Mouse (Mus musculus): ENCODE results near the gene Nhp2. TPM values are rescaled to one million over a fixed set of nuclear protein-coding genes. Genes with fewer than 3 reads are reported as not detected.

Gene Nhp2
- total RNA-seq (2015; ENCODE audit: low replicate concordance) (7.5 and 27.6 TPM in 2 replicates), total RNA-seq (2017; ENCODE audit: low replicate concordance) (19.2 and 23.3 TPM in 2 replicates)

- peak; percentile 77 for ATAC-seq (replicated peaks; ENCODE audit: low FRiP score, poor library complexity, severe bottlenecking)
Observed at GRCm38 (mm10) chr11:51619409-51620060, at the start of gene Nhp2. Nhp2 (plus strand) TSS chr11:51619735.

DNA sequence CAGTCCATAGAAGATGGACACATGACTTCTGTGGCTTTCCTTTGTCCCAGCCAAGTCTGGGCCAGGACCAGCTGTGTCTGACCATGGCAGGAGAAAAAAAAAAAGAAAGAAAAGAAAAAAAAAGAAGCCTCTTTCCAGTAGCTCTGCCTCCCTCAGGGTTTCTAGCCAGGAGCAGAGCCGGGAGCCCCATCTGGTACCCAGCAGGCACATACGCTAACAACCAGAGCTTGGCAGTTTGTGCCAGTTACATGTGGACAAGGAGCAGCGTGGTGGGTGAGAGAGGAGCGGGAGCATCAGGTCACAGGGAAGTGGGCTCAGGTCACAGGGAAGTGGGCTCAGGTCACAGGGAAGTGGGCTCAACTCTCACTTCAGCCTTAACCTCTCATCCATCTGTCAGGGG is 43.1 kb upstream of the Nhp2 start:
- no peak for ATAC-seq (replicated peaks; ENCODE audit: low FRiP score, poor library complexity, severe bottlenecking)

DNA sequence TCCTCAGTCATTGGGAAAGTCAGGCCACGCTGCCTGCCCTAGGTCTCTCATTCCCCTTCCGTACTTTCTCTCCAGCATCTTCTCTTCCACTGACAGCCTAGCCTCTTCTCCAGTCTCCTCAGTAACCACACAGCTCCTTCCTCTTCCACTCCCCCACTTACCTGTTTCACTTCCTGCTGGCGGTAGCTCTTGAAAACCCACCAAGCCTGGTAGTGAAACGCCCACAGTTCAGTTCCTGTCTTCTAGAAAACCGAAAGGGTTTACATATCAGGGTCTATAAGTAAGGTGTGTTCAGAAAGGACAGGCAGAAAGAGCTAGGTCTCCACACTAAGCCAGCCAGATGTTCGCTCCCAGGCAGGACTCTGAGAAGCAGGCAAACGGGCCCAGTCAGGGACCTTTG is 41.9 kb upstream of the Nhp2 start:
- no peak for ATAC-seq (replicated peaks; ENCODE audit: low FRiP score, poor library complexity, severe bottlenecking)

DNA sequence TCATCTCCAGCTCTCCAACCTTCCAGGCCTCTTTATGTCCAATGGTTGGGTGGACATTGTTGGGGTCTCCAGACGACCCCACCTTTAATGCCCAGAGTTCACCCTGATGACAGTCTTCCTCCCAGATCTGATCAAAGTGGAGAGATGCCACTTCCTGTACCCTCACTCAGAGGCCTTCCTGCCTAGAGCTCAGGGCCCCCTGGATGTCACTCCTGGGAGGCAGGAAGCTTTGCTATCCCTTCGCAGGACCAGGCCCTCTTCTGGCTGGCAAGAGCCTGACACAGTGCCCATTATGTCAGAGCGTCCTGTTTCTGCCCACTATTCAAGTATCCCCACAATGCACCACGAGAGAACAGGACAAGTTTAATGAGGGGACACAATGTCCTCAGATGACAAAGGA is 40.5 kb upstream of the Nhp2 start:
- no peak for ATAC-seq (replicated peaks; ENCODE audit: low FRiP score, poor library complexity, severe bottlenecking)

DNA sequence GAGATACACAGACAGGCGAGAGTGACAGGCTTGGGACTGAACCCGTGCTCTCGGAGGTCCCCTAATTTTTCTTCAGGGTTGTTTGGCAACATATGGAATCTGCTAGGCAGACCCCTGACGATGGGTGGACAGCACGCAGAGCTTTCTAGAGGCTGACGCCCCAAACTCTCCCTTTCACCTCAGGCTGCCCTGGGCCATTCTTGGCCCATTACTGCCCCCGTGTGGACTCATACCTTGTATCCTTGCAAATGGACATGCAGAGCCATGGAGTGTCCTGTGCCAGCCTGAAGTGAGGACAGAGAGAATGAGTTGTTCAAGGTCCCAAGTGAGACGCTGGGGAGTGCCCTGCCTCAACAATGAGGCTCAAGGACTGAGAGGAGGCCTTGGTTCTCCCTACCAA is 36.8 kb upstream of the Nhp2 start:
- peak; percentile 50 for ATAC-seq (replicated peaks; ENCODE audit: low FRiP score, poor library complexity, severe bottlenecking)

GRCm38 (mm10) chr11:51584057-51584430 is 35.5 kb upstream of the Nhp2 start:
- ATAC-seq (replicated peaks; ENCODE audit: low FRiP score, poor library complexity, severe bottlenecking): peak; percentile 5

GRCm38 (mm10) chr11:51584431-51585248 is 34.9 kb upstream of the Nhp2 start, which contains the start of gene Phykpl:
Phykpl (plus strand) TSS chr11:51584757.
- ATAC-seq (replicated peaks; ENCODE audit: low FRiP score, poor library complexity, severe bottlenecking): peak; percentile 91

- ATAC-seq (replicated peaks; ENCODE audit: low FRiP score, poor library complexity, severe bottlenecking): no peak
Observed at GRCm38 (mm10) chr11:51585608-51586252, 33.8 kb upstream of the Nhp2 start.

GRCm38 (mm10) chr11:51586411-51586810 is 33.1 kb upstream of the Nhp2 start:
- no peak for ATAC-seq (replicated peaks; ENCODE audit: low FRiP score, poor library complexity, severe bottlenecking)

DNA sequence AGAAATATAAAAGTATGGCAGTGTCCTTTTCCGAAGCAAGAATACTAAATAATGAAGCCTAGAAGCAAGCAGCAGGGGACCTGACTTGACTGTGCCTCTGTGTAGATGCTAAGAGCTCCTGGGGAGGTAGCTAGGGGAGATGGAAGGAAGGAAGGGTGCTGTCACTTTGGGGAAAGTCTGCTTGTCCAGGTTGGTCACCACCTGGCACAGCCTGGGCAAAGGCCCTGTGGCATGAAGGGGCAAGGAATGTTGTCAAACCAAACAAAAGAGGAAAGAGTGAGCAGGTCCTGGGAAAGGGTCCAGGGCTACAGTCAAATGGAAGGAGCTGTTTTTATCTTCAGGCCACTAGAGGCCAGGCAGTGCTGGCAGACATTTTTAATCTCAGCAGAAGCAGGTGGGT is 32.5 kb upstream of the Nhp2 start:
- no peak for ATAC-seq (replicated peaks; ENCODE audit: low FRiP score, poor library complexity, severe bottlenecking)

GRCm38 (mm10) chr11:51588833-51589232 is 30.7 kb upstream of the Nhp2 start:
- ATAC-seq (replicated peaks; ENCODE audit: low FRiP score, poor library complexity, severe bottlenecking): no peak

DNA sequence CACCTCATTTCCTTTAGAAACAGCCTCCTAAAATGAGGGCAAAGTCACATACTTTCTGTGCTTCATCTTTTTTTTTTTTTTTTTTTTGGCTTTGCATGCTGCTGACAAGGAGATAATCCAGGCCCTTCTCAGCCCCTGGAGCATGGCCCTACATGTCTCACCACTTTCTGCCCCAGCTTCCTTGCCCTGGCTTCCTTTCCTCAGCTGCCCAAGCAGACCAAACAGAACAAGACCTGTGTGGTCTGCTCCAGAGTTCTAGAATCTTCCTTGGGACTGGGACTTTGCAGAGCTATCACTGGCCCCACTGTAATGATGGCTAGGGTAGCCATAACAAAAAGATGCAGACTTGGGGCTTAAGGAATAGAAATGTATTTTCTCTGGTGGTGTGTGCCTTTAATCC is 29.5 kb upstream of the Nhp2 start:
- no peak for ATAC-seq (replicated peaks; ENCODE audit: low FRiP score, poor library complexity, severe bottlenecking)

- ATAC-seq (replicated peaks; ENCODE audit: low FRiP score, poor library complexity, severe bottlenecking): no peak
Observed at GRCm38 (mm10) chr11:51591168-51591567, 28.4 kb upstream of the Nhp2 start.

DNA sequence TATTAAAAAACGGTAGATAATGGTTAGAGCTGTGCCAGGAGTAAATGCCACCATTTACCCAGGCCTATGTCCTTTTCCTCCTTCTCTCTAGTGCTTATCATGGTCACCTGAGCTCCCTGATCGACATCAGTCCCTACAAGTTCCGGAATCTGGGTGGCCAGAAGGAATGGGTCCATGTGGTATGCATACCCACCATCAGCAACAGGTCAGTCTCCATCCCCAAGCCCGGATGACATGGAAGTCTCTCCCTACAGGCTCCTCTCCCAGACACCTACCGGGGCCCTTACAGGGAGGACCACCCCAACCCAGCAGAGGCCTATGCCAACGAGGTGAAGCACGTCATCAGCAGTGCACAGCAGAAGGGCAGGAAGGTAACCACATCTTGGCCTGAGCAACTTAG is 27.6 kb upstream of the Nhp2 start:
- ATAC-seq (replicated peaks; ENCODE audit: low FRiP score, poor library complexity, severe bottlenecking): no peak

GRCm38 (mm10) chr11:51593368-51593767 is 26.2 kb upstream of the Nhp2 start:
- no peak for ATAC-seq (replicated peaks; ENCODE audit: low FRiP score, poor library complexity, severe bottlenecking)

DNA sequence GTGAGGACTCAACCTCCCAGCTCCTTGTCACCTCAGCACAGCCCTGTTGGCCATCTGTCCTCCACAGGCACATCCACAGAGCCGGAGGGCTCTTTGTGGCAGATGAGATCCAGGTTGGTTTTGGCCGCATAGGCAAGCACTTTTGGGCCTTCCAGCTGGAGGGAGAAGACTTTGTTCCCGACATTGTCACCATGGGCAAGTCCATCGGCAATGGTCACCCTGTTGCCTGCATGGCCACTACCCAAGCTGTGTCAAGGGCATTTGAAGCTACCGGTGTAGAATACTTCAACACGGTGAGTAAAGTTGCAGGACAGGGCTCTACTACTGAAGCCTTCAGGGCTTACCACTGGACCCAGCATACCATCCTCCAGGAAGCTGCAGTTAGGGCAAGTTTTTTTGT is 25.7 kb upstream of the Nhp2 start:
- no peak for ATAC-seq (replicated peaks; ENCODE audit: low FRiP score, poor library complexity, severe bottlenecking)

DNA sequence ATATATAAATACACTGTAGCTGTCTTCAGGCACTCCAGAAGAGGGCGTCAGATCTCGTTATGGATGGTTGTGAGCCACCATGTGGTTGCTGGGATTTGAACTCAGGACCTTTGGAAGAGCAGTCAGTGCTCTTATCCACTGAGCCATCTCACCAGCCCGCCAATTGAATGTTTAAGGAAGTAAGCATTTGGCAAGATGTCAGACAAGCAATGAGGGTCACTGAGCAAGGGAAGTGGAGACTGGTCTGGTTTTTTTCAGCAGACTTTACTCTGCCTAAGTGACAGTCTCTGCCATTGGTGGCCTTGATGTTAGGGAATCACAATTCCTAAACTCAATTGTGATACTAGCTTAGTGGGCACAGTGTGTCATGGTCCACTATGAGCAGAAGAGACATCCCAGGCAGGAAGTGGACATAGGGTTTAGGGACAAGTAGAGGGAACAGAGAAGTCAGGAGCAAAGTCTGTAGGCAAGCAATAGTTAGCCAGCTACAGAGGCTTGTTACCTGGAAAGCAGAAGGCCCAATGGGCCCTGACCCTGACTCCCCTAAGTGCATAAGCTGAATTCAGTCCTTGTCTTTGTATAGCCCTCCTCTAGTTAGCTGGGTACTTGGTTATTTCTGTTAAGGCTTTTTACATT is 24.7 kb upstream of the Nhp2 start:
- ATAC-seq (replicated peaks; ENCODE audit: low FRiP score, poor library complexity, severe bottlenecking): no peak

DNA sequence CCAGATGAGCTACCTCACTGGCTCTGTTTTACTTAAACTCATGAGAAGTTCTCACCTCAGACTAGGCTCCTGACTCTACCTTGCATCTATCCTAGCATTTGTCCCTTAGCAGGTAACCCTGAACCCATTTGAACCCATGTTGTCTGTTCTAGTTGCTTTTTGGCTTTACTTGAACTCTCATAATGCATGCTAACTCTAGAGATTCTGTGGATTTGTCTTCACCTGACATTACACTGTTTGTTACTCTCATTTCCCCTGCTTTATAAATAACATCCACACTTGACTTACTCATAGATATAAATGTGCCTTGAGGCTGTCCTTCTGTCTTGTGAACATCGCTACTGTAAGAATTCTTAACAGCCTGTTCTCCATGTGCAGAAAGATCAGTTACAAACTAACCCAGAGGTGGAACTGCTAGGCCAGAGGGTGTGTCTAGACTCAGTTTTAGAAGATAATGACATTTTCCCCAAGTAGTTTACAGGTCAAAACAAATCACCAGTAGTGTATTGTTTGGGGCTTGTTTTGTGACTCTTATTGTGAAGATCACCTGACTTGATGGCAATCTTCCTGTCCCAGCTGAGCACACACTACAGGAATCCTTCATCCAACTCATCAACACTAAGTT is 24.0 kb upstream of the Nhp2 start:
- no peak for ATAC-seq (replicated peaks; ENCODE audit: low FRiP score, poor library complexity, severe bottlenecking)

- no peak for ATAC-seq (replicated peaks; ENCODE audit: low FRiP score, poor library complexity, severe bottlenecking)
Observed at GRCm38 (mm10) chr11:51597553-51597952, 22.0 kb upstream of the Nhp2 start.

GRCm38 (mm10) chr11:51602253-51602652 is 17.3 kb upstream of the Nhp2 start:
- ATAC-seq (replicated peaks; ENCODE audit: low FRiP score, poor library complexity, severe bottlenecking): no peak

All from erythroblast, adult 5-6 weeks (primary cell).